Mouse (Mus musculus): Measurements from ENCODE around the gene Flywch2.

DNA sequence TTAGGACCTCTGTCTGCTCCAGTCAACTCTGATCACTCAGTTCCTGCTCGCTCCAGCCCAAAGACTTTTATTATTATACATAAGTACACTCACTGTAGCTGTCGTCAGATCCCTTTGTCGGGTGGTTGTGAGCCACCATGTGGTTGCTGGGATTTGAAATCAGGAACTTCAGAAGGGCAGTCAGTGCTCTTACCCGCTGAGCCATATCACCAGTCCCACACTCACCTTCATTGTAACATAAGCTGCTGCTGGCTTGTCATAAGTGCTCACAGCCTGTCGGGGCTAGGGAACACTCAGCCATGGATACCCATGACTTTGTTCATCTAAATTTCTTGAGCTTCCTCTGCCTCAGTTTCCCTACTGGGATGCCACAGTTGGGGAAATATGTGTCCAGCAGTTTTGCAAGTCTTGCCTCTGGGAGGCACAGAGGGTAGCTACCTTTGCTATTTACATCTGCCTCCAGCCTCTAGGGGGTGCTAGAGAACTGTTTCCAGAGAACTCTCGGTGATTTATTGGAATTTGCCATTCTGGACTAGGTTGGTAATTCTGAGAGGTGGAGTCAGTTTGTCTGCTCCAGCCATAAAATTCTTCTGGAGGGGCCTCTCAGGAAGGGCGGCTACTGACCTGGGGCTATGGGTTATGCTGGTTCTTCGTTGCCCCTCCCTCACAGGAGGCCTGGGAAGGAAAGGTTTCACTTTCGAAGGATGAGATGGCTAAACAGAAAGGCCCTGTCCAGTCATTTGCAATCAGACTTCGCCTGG is 37.1 kb downstream of the Flywch2 start:
- no peak for TF ChIP-seq POLR2A (IDR thresholded peaks at IDR 0.05; ENCODE audit: borderline replicate concordance, extremely low read depth, low read depth, low read length)
- TF ChIP-seq CTCF (IDR thresholded peaks at IDR 0.05; ENCODE audit: insufficient read depth, low read length), result peak; percentile 45
